Mouse (Mus musculus) common myeloid progenitor, adult 5-6 weeks (primary cell): ENCODE results near the gene Ipmk. TPM values are rescaled to one million over a fixed set of nuclear protein-coding genes. Genes with fewer than 3 reads are reported as not detected.
A peak's percentile ranks its signal among the peaks of the same experiment; 100 is the strongest.

Experiments
- ATAC-seq: replicated peaks from 2 replicates; pipeline ENCODE4 v1.8.0; 2016; ENCODE audit warnings: low read depth, mild to moderate bottlenecking, moderate TSS enrichment, inconsistent platforms; ENCODE audit not compliant: poor library complexity, severe bottlenecking
- total RNA-seq: library from RNA; stranded (forward); fragments of 200-1000, 187-1606 nt; gene quantifications from 2 replicates; pipeline ENCODE4 v1.2.3, GENCODE M21; 2017

Gene Ipmk
- total RNA-seq, 1 experiment from 2014 or later = 35.5 TPM

- no peak for ATAC-seq
These were observed 9.2 kb upstream of the Ipmk start for GRCm38 (mm10) chr10:71338156-71338905.

- ATAC-seq = peak; percentile 38
These were observed 8.1 kb upstream of the Ipmk start for GRCm38 (mm10) chr10:71339463-71339862.

- ATAC-seq = no peak
These were observed 7.4 kb upstream of the Ipmk start for GRCm38 (mm10) chr10:71340195-71340594.

- ATAC-seq = no peak
These were observed 6.3 kb upstream of the Ipmk start for GRCm38 (mm10) chr10:71341290-71341689.

- peak; percentile 30; the same call in 1 of the 2 replicates for ATAC-seq
These were observed 5.3 kb upstream of the Ipmk start for GRCm38 (mm10) chr10:71342030-71342805.

- no peak for ATAC-seq
These were observed 4.4 kb upstream of the Ipmk start for GRCm38 (mm10) chr10:71343130-71343529.

- ATAC-seq = no peak
These were observed 3.8 kb upstream of the Ipmk start for GRCm38 (mm10) chr10:71343567-71344265.

GRCm38 (mm10) chr10:71344579-71345143, 2.9 kb upstream of the Ipmk start, which contains the start of gene Cisd1:
Gene Cisd1 (minus strand): TSS chr10:71344954.
- ATAC-seq = peak; percentile 37

- no peak for ATAC-seq
These were observed 1.5 kb upstream of the Ipmk start for GRCm38 (mm10) chr10:71346106-71346505.

- ATAC-seq = no peak
These were observed 648 bp upstream of the Ipmk start for GRCm38 (mm10) chr10:71346722-71347508.

- peak; percentile 45 for ATAC-seq
These were observed 537 bp downstream of the Ipmk start for GRCm38 (mm10) chr10:71347964-71348636.

GRCm38 (mm10) chr10:71348637-71349280, 1.2 kb downstream of the Ipmk start:
- peak; percentile 27 for ATAC-seq

- peak; percentile 7 for ATAC-seq
These were observed 1.7 kb downstream of the Ipmk start for GRCm38 (mm10) chr10:71349290-71349689.

- no peak for ATAC-seq
These were observed 3.7 kb downstream of the Ipmk start for GRCm38 (mm10) chr10:71351301-71351700.

GRCm38 (mm10) chr10:71353850-71354249, 6.3 kb downstream of the Ipmk start:
- no peak for ATAC-seq

GRCm38 (mm10) chr10:71354947-71355346, 7.4 kb downstream of the Ipmk start:
- no peak for ATAC-seq

- no peak for ATAC-seq
These were observed 13.5 kb downstream of the Ipmk start for GRCm38 (mm10) chr10:71361044-71361443.

GRCm38 (mm10) chr10:71361836-71362562, 14.4 kb downstream of the Ipmk start:
- ATAC-seq = peak; percentile 71
